21 mouse cellular contexts compared by ENCODE assay signal in genomic region chr1:151158857-151159510, GRCm38 (mm10). TPM values are rescaled to one million over a fixed set of nuclear protein-coding genes. Genes with fewer than 3 reads are reported as not detected.
"Had no signal": no experiment of that assay in that cellular context is flagged by ENCODE, and none has a peak within 500 bp of the region (broad histone marks: within the 10 kb centered on the region; RNA-seq: fewer than 3 reads in every experiment).

No protein-coding gene starts in this region.

- H3K27me3 ChIP-seq: hindbrain, embryonic 15.5 days; limb, embryonic 13.5 days; lung, embryonic 15.5 days; megakaryocyte, embryonic 14.5 days; neural tube, embryonic 13.5 days; stomach, embryonic 15.5 days had no signal

- H3K36me3 ChIP-seq: hindbrain, embryonic 15.5 days; limb, embryonic 13.5 days; liver, embryonic 15.5 days; lung, embryonic 15.5 days; neural tube, embryonic 13.5 days; stomach, embryonic 15.5 days had no signal

- H3K4me1 ChIP-seq: hindbrain, embryonic 15.5 days; lung, embryonic 15.5 days; megakaryocyte, embryonic 14.5 days; stomach, embryonic 15.5 days had no signal

- H3K9me3 ChIP-seq: hindbrain, embryonic 15.5 days; limb, embryonic 13.5 days; liver, embryonic 15.5 days; lung, embryonic 15.5 days; megakaryocyte, embryonic 14.5 days; neural tube, embryonic 13.5 days; stomach, embryonic 15.5 days had no signal

- DNase-seq: kidney, postnatal 4 days; left cerebral cortex, postnatal 4 days; lung, postnatal 14 days; retina, postnatal 1 day; right cerebral cortex, postnatal 4 days; thymus, adult 2 months; thymus, postnatal 25 days had no signal

- H3K27ac ChIP-seq: hindbrain, embryonic 15.5 days; layer of hippocampus, adult 2 months; limb, embryonic 13.5 days; liver, embryonic 15.5 days; lung, embryonic 15.5 days; macrophage; neural tube, embryonic 13.5 days; stomach, embryonic 15.5 days had no signal

- H3K9ac ChIP-seq: hindbrain, embryonic 15.5 days; limb, embryonic 13.5 days; liver, embryonic 15.5 days; lung, embryonic 15.5 days; neural tube, embryonic 13.5 days; stomach, embryonic 15.5 days had no signal

- H3K4me3 ChIP-seq: hindbrain, embryonic 15.5 days; layer of hippocampus, adult 2 months; limb, embryonic 13.5 days; liver, embryonic 15.5 days; lung, embryonic 15.5 days; megakaryocyte, embryonic 14.5 days; neural tube, embryonic 13.5 days; stomach, embryonic 15.5 days had no signal

- H3K4me2 ChIP-seq: hindbrain, embryonic 15.5 days; limb, embryonic 13.5 days; liver, embryonic 15.5 days; lung, embryonic 15.5 days; midbrain, embryonic 11.5 days; stomach, embryonic 15.5 days had no signal

RNA-seq across cellular contexts. Expression of gene Gm47985, which starts 23.4 kb away (rescaled TPM):
- polyA plus RNA-seq: hindbrain, embryonic 15.5 days; lung, embryonic 15.5 days; macrophage; midbrain, embryonic 16.5 days; urinary bladder, adult 2 months had no signal

RNA-seq across cellular contexts. Expression of gene Gm8947, which starts 33.2 kb away (rescaled TPM):
- polyA plus RNA-seq: hindbrain, embryonic 15.5 days; limb, embryonic 13.5 days; macrophage; midbrain, embryonic 16.5 days; neural tube, embryonic 13.5 days; thymus, adult 2 months; urinary bladder, adult 2 months had no signal

RNA-seq across cellular contexts. Expression of gene Gm47995, which starts 39.3 kb away (rescaled TPM):
- polyA plus RNA-seq: hindbrain, embryonic 15.5 days; limb, embryonic 13.5 days; lung, embryonic 15.5 days; macrophage; midbrain, embryonic 11.5 days; midbrain, embryonic 16.5 days; neural tube, embryonic 13.5 days; thymus, adult 2 months; urinary bladder, adult 2 months had no signal

RNA-seq across cellular contexts. Expression of gene 3110040M04Rik, which starts 44.9 kb away (rescaled TPM):
- polyA plus RNA-seq: hindbrain, embryonic 15.5 days; limb, embryonic 13.5 days; lung, embryonic 15.5 days; macrophage; midbrain, embryonic 16.5 days; neural tube, embryonic 13.5 days; spleen, adult 2 months; testis, adult 2 months; thymus, adult 2 months; urinary bladder, adult 2 months had no signal

RNA-seq across cellular contexts. Expression of gene Gm47996, which starts 50.9 kb away (rescaled TPM):
- polyA plus RNA-seq: hindbrain, embryonic 15.5 days; limb, embryonic 13.5 days; lung, embryonic 15.5 days; macrophage; midbrain, embryonic 11.5 days; midbrain, embryonic 16.5 days; neural tube, embryonic 13.5 days; stomach, embryonic 15.5 days; thymus, adult 2 months; urinary bladder, adult 2 months had no signal
